Mouse (Mus musculus): Measurements from ENCODE around the gene Smdt1.

Gene Smdt1

DNA sequence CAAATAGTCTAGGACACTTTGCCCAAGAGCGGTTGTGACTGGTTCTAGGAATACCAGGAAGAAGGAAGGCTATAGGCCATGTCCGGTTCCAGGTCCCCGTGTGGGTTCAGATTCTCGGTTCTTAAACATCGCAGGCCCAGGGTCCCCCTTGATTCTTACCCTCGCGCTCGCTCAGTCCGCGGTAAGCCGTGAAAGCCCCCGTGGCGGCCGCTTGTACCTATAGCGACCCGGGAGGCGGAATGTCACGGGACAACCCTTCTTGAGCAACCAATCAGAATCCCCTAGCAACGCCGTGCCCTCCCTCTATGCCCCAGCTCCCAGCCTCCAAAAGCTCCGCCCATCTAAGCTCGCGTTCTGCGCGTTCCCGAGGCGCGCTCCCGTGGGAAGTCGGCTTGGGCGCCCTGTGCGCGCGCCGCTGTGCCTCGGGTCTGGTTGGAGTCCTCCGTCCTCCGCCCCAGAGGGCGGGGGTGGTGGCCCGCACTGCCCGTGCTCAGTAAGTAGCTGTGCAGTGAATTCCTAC, at the start of gene Smdt1, which contains the start of the genes Naga and Pheta2:
Gene Smdt1 (plus strand): TSS at position 367 of the 520 bp plus-strand sequence.
Gene Naga (minus strand): TSS at position 333 of the 520 bp plus-strand sequence.
Gene Pheta2 (plus strand): TSS at position 350 of the 520 bp plus-strand sequence.
- peak; percentile 92 for DNase-seq (ENCODE audit: low read depth, low spot score)

DNA sequence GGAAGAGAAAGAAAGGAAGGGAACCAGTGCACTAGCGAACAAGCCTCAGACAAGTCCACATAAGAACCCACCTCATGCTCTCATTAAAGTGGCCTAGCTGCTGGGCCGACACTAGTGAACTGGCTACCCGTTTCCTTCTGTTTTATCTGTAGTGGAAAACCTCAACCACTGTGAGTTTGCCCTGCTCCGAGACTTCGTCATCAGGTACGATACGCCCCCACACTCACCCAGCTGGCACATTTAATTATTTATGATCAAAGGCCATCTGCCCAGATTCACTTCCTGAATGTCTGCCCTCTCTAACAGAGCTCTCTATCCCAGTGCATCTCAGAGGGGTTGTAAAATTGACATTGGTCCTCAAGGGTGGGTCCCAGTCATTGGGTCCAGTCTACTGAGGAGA, 48.5 kb upstream of the Smdt1 start:
- DNase-seq (ENCODE audit: low read depth, low spot score) = no peak

DNA sequence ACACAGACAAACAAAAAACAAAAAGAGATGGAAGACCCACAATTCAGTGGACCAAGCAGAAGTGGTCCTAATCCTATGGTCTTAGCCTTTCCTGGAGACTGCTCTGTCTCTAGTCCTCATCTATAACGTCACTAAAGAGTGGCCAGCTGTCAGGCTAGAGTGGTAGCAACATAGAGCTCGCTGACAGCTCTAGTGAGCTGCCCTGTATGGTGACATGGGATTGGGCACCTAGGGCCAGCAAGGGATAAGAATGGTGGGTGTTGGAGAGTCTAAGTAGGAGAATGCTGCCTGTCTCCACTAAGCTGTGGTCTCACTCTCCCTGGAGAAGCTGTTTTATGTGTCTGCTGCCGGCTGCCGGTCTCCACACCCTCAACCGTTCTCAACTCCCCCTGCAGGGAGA, 45.9 kb upstream of the Smdt1 start:
- no peak for DNase-seq (ENCODE audit: low read depth, low spot score)

DNA sequence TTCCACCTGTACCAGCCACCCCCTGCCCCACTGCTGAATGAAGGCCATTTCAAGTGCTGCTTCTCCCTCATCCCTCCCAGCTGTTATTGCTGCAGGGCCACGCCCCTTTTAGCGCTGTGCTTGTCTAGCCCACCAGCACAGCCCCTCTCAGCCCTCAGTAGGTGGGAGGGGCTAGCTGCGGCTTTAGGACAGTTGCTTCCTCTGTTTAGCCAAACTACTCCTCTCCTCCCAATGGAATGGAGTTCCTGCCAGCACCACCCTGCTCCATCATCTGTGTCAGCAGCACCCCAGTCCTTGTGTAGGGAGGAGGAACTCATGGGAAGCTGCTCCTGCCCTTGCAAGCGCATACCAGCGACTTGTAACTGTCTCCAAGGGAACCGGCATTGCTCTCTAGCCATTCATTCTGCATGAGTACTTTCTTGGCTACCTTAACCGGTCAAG, 45.5 kb upstream of the Smdt1 start:
- DNase-seq (ENCODE audit: low read depth, low spot score) = no peak

DNA sequence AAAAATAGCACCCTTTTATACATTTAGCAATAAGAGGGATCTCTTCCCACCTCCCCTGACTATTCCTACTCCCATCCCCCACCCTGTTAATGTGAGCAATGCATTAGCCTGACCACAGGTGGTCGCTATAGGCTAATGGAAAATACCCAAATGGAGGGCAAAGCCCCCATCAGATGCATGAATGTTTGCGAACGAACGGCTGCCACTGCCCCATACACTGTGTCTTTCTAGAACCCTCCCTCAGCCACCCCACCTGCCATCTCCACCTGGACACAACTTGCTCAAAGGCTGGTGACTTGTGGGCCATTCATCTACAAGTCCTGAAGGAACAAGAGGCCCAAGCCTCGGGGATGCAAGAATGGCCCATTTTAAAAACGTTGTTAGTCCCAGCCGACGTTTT, 44.7 kb upstream of the Smdt1 start:
- no peak for DNase-seq (ENCODE audit: low read depth, low spot score)

DNA sequence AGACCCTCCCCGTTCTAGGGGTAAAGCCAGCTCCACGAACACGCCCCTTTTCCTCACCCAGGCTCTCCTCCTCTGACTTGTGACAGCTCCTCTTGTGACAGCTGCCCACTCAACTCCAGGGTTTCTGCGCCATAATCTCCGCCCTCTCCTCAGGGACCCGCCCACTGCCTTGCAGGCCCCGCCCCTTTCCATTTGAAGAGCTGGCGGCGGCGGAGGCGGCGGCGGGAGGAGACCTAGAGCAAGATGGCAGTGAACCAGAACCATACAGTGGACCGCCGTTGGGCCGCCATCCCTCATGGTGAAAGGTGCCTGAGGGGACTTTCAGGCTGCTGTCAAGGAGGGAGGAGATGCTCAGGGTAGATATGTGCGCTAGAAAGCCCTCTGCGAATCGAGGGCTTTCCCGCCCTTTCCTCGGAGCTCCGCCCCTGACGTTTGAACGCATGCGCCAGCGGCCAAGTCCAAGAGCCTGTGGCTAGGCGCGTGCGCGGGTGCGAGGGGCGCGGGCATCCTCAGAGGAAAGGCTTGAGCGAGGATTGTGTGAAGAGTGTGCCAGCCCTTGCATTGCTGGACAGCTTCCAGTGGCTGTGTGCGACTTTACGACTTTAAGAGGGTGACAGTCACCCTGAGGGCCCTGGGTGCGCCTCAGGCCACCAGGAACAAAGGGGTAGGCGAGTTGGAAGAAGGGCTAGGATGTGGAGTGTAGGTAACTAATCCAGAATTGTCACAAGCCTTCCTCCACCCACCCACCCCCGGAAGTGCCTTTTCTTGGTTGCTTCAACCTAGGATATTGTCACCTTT, 39.8 kb upstream of the Smdt1 start, which contains the start of gene Wbp2nl:
Gene Wbp2nl (plus strand): TSS at position 191 of the 798 bp plus-strand sequence.
- DNase-seq (ENCODE audit: low read depth, low spot score) = peak; percentile 33

DNA sequence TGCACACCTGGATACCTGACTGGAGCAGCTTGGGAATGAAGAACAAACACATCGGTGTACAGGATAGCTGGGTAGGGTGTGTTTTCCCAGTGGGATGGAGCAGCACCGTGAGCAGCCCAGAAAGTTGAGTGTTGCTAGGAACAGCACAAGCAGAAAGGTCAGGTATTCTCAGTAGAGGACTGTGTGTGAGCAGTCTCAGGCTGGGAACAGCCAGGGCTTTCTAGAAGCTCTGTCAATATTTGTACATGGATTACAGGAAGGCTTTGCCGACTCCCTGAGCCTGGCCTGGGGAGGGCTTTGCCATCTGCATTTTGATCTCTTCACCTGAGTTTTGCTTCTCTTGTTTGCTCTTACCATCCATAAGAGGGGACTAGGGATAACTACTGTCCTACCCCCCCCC, 31.7 kb upstream of the Smdt1 start:
- no peak for DNase-seq (ENCODE audit: low read depth, low spot score)

DNA sequence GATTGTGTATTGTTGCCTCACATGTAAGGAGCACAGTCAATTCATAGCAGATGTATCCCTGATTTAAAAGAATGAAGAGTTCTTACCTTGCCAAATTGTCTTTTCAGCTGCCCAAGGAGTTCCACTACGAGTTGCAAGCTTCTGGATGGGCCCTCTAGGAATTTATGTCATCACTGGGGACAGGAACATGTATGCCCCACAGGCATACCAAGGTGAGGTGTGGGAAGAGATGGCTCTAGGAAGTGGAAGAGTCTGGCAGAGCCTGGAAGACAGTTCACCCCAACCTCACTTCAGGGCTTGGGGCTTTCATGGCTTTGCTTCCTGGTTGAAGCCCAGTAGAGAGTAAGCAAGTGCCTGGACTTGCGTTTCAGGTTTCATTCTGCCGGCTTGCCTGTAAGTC, 30.3 kb upstream of the Smdt1 start:
- DNase-seq (ENCODE audit: low read depth, low spot score) = no peak

DNA sequence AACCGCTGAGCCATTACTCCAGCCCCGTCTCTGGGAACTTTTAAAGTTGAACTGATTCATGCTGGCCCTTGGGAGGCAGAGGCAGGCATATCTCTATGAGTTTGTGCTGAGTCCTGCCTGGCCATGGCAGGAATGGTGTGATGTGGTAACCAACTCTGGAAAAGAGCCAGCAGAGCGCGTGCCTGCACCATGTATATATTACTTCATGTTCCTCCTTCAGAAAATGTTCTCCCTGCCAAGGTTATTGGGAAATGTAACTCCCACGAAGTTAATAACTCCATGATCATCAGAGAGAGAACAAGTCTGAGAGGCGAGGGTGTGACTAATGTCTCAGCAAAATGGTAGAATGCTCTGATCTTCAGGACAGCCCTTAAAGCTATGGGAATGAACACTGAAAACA, 20.9 kb upstream of the Smdt1 start:
- no peak for DNase-seq (ENCODE audit: low read depth, low spot score)

DNA sequence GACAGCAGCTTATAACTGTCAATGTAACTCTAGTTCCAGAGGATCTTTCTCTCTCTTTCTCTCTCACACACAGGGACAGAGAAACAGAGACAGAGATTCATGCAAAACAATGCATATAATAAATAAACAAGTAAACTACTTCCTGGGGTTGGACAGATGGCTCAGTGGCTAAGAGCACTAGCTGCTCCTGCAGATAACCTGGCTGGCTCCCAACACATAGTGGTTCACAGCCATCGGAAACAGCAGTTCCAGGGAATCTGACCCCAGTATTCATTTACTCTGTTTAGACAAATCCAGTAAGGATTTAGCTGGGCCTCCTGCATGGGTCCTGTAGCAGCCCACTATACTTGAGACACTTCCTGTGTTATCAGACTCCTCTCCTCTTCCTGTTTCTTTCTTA, 19.1 kb upstream of the Smdt1 start:
- no peak for DNase-seq (ENCODE audit: low read depth, low spot score)

DNA sequence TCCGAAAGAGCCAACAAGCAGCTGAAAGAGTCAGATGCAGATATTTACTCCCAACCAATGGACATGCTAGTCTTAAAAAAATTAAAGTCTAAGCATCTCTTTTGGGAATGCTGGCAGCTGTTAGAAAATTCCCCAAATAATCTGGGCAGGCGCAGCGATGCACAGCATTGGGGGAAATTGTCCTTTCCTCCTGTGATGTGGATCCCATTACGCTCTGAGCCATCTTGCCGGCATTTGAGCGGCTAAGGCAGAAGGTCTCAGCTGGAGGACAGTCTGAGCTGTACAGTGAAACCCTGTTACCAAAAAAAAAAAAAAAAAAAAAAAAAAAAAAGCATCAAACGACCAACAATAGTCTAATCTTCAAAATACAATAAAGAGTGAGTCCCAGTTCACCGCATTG, 16.6 kb upstream of the Smdt1 start:
- no peak for DNase-seq (ENCODE audit: low read depth, low spot score)

DNA sequence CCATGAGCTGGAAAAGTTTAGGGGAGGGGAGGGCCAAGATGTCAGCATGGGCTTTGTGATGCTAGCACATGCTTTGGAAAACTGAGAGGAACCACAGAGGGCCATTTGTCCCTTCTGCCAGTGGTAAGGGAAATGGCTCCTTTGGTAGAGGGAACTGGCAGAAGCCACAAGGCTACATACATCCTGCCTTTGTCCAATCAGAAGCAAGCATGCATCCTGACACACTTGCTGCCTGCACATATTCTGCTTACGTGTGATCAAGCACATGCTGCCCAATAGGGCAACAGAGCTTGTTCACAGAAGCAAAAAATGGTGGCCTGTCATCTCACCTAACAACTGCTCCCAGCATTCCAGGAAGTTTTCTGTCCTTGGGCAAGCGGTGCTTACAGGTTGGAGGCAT, 13.4 kb upstream of the Smdt1 start:
- DNase-seq (ENCODE audit: low read depth, low spot score) = no peak

DNA sequence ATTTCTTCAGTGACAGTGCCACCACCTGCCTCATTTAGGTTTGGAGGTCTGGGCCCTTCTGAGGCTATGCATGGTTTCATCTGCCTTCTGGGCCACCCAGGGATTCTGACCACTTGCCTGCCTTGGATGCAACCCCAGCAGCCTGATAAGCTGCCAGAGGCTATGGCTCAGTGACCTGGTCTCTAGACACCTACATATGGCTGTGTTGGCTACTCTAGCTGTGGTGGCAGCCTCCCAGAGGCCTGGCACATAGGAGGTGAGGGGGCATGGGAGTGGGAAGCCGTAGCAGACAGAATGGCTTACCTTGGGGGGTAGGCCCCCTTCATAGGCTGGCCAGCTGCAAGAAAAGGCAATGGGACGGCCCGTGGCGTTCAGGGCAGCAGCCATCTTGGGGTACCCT, 3.6 kb upstream of the Smdt1 start:
- DNase-seq (ENCODE audit: low read depth, low spot score) = no peak

DNA sequence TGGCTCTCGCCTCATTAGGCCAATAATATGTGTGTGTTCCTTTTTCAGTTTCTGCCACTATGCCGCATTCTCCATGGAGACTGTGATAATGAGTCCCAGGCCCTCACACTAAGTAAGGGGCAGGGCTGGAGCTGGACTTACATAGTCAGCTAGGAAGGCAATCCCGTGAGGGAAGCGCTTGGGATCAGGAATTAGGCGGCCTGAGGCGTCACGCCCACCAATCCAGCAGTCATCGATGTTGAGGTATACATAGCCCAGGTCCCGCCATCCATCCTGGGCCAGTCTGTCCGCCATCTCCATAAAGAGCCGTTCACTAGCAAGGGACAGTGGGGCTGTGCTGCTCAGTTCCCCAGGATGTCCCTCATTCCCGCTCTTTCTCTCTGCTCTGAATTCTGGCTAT, 2.1 kb upstream of the Smdt1 start:
- DNase-seq (ENCODE audit: low read depth, low spot score) = no peak

DNA sequence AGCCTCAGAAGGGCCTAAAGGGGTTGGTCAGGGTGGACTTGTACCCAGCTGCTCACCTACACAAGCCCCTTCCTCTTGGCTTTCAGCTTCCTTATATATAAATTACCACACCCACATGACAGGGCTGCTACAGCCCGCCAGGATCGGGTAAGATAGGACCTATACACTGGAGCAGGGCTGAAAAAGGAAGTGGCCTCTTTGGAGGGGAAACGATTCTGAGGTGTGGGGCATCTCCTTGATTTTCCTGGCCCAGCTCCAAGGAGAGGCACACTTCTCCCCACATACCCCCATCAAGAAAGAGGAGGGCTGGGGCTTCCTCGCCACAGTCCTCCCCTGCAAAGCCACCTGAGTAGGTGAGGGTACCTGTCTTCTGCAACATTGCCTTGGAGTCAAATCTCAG, 884 bp upstream of the Smdt1 start:
- no peak for DNase-seq (ENCODE audit: low read depth, low spot score)

DNA sequence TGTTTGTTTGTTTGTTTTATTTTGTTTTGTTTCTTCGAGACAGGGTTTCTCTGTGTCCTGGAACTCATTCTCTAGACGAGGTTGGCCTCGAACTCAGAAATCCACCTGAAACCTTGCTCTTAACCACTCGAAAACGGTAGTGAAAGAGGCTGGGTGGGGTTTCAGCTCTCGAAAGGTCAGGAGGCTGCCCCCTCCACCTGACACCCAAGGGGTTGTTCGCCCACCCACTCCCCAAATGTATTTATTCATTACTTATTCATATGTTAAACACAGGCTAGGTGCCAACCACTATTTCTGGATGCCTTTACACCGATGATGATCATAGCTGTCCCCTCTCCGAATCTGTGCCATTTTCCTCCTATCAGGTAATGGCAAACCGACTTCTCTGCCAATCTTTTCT, 391 bp downstream of the Smdt1 start:
- DNase-seq (ENCODE audit: low read depth, low spot score) = no peak

DNA sequence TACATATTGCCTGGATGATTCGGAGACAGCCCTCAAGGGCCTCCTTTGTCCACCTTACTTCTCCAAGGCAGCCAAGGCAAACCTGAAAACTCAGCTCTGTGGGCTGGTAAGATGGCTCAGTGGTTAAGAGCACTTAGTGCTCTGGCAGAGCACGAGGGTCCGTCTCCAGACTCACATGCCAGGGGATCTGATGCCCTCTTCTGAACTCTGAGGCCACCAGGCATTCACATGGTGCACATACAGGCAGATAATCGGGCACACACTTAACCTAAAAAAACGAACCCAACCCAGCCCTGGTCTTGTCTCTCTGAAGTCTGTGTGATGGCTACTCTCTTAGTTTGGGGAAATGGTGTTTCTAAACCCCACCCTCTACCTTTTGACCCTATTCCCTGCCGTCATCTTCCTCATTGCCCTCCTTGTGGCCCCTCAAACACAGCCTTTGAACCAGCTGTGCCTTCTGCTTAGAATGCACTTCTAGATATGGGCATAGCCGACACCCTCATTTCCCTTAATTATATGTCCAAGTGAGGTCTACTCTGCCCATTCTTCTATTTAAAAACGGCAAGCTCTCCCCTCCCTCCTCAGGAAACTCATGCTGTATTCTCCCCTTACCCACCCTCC, 985 bp downstream of the Smdt1 start:
- no peak for DNase-seq (ENCODE audit: low read depth, low spot score)

DNA sequence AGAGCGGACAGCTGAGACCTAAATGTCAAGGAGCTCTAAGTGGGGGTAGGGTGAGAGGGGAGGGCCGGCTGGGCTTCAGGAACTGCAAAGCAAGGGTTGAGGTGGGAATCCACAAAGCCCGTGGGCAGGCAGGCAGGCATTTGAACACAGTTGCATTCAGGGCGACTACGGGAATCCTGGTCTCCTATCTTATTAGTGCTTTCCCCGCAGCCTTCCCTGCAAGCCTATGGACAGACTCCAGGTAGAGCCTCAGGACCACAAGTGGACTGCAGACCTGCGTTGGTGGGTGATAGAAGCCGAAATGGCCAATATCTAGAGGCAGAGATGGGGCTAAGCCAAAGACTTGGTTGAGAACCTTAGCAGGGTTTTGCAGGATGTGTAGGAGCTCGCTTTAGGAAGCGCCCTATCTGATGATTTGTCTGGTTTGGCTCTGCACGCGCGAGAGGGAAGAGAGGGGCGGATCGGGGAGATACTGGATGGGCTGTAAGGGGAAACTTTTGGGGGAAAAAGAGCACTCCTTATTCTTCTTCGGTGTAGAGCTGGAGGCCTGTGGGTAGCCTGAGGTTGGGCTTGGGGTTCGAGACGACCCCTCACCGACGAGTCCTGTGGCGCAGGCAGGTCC, 1.8 kb downstream of the Smdt1 start:
- DNase-seq (ENCODE audit: low read depth, low spot score) = no peak

DNA sequence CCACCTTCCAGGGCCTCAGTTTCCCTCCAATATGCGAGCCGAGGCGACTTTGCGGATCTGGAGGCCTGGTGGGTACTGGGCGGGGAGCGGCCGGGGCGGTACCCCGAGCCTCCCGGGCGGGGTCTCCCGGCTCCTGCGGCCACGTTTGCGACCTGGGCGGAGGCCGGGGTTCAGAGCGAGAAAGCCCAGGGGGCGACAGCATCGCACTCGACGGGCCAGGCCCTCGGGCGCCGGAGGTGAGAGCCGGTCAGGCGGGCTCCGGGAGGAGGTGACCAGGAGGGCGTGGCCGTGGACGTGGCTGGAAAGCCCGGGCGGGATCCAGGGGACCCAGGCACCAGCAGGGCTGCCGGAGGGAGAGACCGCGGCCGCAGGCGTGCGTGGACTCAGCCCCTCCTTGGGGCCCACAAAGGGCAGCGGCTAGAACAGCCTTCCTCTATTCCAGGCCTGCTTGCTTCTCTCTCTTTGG, 2.3 kb downstream of the Smdt1 start:
- no peak for DNase-seq (ENCODE audit: low read depth, low spot score)

DNA sequence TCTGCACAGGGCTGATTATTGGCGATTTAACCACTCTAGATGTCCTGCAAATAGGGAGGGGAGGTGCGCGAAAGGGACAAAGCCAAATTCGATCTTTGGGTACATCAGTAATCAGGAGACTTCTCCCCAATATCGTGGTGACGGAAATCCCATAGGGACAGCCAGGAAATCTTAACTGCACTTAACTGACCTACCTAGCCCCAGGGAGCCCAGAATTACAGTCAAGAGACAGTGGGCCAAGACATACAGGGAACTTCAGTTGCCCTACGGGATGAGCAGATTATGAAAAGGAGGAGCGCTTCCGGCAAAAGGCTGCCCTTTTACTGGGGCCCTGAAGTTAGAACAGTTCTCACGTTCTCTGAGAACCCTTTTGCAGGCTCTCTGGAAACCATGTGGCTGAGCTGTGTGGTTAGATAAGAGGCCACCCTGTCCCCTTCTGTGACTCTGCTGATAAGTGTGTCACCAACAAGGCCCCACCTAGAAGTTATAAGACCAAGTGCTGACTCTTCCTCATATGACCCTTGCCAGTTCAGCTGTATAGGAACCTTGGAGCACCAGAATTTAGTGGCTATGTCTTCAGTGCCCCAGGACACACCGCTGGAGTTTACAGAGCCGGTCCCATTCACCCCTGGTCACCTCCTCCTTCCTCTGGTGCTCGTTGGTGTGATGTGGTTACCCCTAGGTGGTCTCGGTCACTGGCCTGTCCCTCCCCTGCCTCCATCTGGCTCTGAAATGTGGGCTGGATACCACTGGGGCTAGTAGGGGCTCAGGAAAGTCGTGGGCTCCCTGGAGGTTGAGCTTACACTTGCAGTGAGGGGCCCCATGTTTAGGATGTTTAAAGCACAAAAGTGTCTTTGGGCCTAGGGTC, 3.1 kb downstream of the Smdt1 start:
- no peak for DNase-seq (ENCODE audit: low read depth, low spot score)

DNA sequence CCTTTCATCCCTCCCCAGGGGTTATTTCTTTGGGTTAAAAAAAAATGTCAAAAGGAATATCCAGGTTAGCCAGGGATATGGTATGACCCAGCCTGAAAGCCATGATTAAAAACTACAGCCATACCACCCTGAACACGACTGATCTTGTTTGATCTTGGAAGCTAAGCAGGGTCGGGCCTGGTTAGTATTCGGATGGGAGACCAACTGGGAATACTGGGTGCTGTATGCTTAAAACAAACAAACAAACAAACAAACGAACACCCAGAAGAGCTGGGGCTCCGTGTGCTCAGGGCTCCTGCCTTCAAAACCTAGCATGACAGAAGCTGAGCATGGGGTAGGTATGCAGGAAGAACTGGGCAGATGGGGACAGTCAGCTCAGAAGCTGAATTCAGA, 3.8 kb downstream of the Smdt1 start:
- no peak for DNase-seq (ENCODE audit: low read depth, low spot score)

Measured in WW6 (cell line).